Mouse (Mus musculus): Measurements from ENCODE around the gene Dact3.

Dact3 gene

GRCm38 (mm10) chr7:16851636-16852035 lies 23.5 kb upstream of the Dact3 start:
- CTCF ChIA-PET, result no interaction called here

GRCm38 (mm10) chr7:16853302-16853831 lies 21.8 kb upstream of the Dact3 start:
- CTCF ChIA-PET, result interaction anchor here (0.6 to 1.1 kb wide), 4 partner anchors 12 to 430 kb away, joined by 3 to 11 read pairs (median 3); no protein-coding TSS in a partner anchor

GRCm38 (mm10) chr7:16858336-16858735 lies 16.8 kb upstream of the Dact3 start:
- CTCF ChIA-PET, result interaction anchor here (0.7 to 2.3 kb wide), 3 partner anchors 10 to 36 kb away, joined by 4 to 7 read pairs (median 5); no protein-coding TSS in a partner anchor

GRCm38 (mm10) chr7:16859902-16860651 lies 15.0 kb upstream of the Dact3 start:
- CTCF ChIA-PET, result interaction anchor here (0.6 to 2.3 kb wide), 5 partner anchors 12 to 40 kb away, joined by 3 to 7 read pairs (median 5); no protein-coding TSS in a partner anchor

- CTCF ChIA-PET, result no interaction called here
Measured at GRCm38 (mm10) chr7:16867488-16867887, 7.6 kb upstream of the Dact3 start.

GRCm38 (mm10) chr7:16869497-16869896 lies 5.6 kb upstream of the Dact3 start:
- CTCF ChIA-PET, result no interaction called here

GRCm38 (mm10) chr7:16871600-16871999 lies 3.5 kb upstream of the Dact3 start:
- CTCF ChIA-PET, result no interaction called here

GRCm38 (mm10) chr7:16872478-16872877 lies 2.6 kb upstream of the Dact3 start:
- CTCF ChIA-PET, result interaction anchor here (0.7 to 1.2 kb wide), 2 partner anchors 10 to 23 kb away, joined by 4 to 7 read pairs; no protein-coding TSS in a partner anchor

- CTCF ChIA-PET, result interaction anchor here (0.5 to 2.0 kb wide), 5 partner anchors 14 to 61 kb away, joined by 3 to 7 read pairs (median 5); partner anchors contain the start of gene Gng8
Measured at GRCm38 (mm10) chr7:16873392-16873791, 1.7 kb upstream of the Dact3 start.

- CTCF ChIA-PET, result interaction anchor here (0.5 to 2.0 kb wide), 4 partner anchors 15 to 60 kb away, joined by 3 to 6 read pairs (median 4); partner anchors contain the start of gene Gng8
Measured at GRCm38 (mm10) chr7:16874190-16874589, 927 bp upstream of the Dact3 start.

- CTCF ChIA-PET, result interaction anchor here (1.4 to 2.0 kb wide), 3 partner anchors 15 to 53 kb away, joined by 4 to 6 read pairs (median 5); partner anchors contain the start of gene Gng8
Measured at GRCm38 (mm10) chr7:16874756-16875309, 284 bp upstream of the Dact3 start.

GRCm38 (mm10) chr7:16875326-16875725 lies 209 bp downstream of the Dact3 start:
- CTCF ChIA-PET, result interaction anchor here (2.0 kb wide), 1 partner anchor 53 kb away, joined by 6 read pairs; no protein-coding TSS in a partner anchor

GRCm38 (mm10) chr7:16876006-16876405 lies 889 bp downstream of the Dact3 start:
- CTCF ChIA-PET, result no interaction called here

GRCm38 (mm10) chr7:16876608-16877007 lies 1.5 kb downstream of the Dact3 start:
- CTCF ChIA-PET, result no interaction called here

GRCm38 (mm10) chr7:16877717-16878116 lies 2.6 kb downstream of the Dact3 start:
- CTCF ChIA-PET, result no interaction called here

- CTCF ChIA-PET, result no interaction called here
Measured at GRCm38 (mm10) chr7:16879796-16880547, 4.9 kb downstream of the Dact3 start.

- CTCF ChIA-PET, result no interaction called here
Measured at GRCm38 (mm10) chr7:16880615-16881014, 5.5 kb downstream of the Dact3 start.

- CTCF ChIA-PET, result interaction anchor here (0.6 kb wide), 1 partner anchor 279 kb away, joined by 3 read pairs; no protein-coding TSS in a partner anchor
Measured at GRCm38 (mm10) chr7:16883162-16883561, 8.0 kb downstream of the Dact3 start.

- CTCF ChIA-PET, result interaction anchor here (0.5 kb wide), 1 partner anchor 523 kb away, joined by 3 read pairs; no protein-coding TSS in a partner anchor
Measured at GRCm38 (mm10) chr7:16884334-16884733, 9.2 kb downstream of the Dact3 start.

- CTCF ChIA-PET, result interaction anchor here (0.7 kb wide), 1 partner anchor 15 kb away, joined by 3 read pairs; no protein-coding TSS in a partner anchor
Measured at GRCm38 (mm10) chr7:16885271-16885776, 10.2 kb downstream of the Dact3 start.

- CTCF ChIA-PET, result no interaction called here
Measured at GRCm38 (mm10) chr7:16885905-16886304, 10.8 kb downstream of the Dact3 start.
